Mouse (Mus musculus): Measurements from ENCODE around the gene Ppp1r15a. TPM values are rescaled to one million over a fixed set of nuclear protein-coding genes. Genes with fewer than 3 reads are reported as not detected.
A peak's percentile ranks its signal among the peaks of the same experiment; 100 is the strongest.
"Not testable (repeated sequence)": the region's sequence is repeated elsewhere in the genome, so short reads cannot be mapped to it uniquely, and the experiment has no call there.

Ppp1r15a gene
- polyA plus RNA-seq, 1 experiment: 19.9 TPM

DNA sequence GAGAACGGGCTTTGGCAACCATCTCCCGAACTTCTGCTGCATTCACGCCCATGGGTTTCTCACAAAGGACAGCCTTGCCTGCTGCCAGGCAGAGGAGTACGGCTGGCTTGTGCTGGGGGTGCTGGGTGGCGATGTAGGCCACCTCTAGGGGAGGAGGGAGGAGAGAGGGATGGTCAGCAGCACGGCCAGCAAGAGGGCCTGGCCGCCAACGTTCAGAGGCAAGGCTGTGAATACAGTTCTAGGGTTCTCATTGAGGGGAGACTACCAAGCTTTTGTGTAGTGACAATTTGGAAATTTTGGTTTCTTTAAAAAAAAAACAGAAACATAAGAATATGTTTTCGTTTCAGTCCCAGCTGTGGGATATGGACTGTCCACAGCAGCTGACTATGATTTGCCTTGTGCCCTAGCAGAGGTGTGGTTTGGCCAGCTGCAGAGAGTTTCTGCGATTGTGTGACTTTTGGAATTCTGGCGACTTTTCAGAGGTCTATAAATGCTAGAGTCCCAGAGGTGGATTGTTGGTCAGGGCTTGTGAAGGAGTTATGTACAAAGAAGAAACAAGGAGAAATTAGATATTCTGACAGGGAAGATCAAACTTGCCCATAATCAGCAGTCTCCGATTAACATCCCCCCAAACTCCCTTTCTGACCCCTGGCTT is 39.2 kb downstream of the Ppp1r15a start, which contains the start of gene Gm45808:
TSS of gene Gm45808 (minus strand) at position 51 of the 655 bp plus-strand sequence.
- no peak for DNase-seq (ENCODE audit: extremely low spot score in 1 of 2, low spot score in 1 of 2)

DNA sequence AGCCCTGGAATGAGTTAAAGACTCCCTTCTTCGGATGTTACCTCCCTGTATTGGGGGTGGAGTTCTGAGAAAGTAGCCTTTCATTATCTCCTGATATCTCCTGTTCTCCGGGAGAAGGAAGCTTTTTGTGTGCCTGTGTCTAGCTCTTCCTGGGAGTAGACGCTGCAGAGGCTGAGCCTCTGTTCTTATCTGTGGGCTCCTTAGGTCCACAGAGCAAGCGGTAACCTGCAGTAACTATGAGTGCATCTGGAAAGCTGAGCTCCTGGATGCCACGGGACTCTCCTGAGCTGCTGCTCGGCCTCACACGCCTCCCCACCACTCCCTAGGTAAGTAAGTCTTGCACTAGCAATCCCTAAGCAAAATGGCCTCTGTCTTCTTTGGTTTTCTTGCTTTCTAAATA is 39.9 kb downstream of the Ppp1r15a start:
- DNase-seq (ENCODE audit: extremely low spot score in 1 of 2, low spot score in 1 of 2): no peak

DNA sequence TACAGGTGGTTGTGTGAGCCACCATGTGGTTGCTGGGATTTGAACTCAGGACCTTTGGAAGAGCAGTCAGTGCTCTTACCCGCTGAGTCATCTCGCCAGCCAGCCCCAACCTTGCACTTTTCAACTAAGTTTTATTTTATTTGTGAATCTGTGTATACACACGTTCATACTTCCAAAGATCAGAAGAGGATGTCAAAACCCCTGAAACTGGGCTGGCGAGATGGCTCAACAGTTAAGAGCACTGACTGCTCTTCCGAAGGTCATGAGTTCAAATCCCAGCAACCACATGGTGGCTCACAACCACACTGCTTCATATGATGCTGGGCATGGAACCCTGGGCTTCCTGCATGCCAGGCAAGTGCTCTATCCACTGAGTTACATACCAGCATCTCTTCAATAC is 41.1 kb downstream of the Ppp1r15a start:
- not testable (repeated sequence) for DNase-seq (ENCODE audit: extremely low spot score in 1 of 2, low spot score in 1 of 2)

DNA sequence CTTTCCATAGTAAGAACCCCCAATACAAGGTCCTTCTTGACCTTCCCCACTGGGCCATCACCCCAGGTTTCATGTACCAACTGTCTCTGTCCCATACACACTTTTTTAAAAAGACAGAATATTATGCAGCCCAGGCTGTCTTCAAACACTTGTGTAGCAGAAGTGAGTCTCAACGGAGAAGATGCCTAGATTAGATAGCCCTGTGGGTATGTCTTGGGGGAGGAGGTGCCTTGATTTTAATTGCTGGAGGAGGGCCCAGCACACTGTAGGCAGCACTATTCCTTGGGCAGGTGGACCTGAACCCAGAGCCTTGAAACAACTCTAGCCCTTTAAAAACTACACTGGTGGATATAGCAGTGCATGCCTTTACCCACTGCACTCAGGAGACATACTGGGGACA is 43.9 kb downstream of the Ppp1r15a start:
- DNase-seq (ENCODE audit: extremely low spot score in 1 of 2, low spot score in 1 of 2): no peak

DNA sequence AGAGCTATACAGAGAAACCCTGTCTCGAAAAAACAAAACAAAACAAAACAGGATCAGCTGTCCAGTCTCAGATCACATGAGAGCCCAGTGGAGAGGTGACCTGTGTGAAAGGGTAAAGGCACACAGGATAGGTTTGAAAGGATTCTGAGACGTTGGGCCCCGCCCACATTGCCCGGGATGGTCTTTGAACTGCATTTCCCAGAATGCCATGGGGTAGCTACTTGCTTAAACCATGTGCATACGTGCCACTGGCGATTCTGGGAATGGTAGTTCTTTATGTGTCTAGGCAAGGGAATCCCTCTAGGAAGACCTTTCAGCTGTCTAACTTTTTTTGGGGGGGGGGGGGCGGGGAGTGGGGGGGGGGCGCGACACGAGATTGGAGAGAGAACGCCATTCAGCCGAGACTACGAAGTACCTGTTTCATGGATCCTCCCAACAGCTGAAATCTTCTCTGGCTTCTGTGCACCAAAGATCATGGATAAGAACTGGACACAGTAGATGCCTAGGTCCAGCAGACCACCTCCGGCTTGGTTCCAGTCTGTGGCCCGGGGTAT is 44.6 kb downstream of the Ppp1r15a start, which contains the start of gene Tulp2:
TSS of gene Tulp2 (plus strand) at position 504 of the 554 bp plus-strand sequence.
- peak; percentile 59 to 77 for DNase-seq (ENCODE audit: extremely low spot score in 1 of 2, low spot score in 1 of 2)

DNA sequence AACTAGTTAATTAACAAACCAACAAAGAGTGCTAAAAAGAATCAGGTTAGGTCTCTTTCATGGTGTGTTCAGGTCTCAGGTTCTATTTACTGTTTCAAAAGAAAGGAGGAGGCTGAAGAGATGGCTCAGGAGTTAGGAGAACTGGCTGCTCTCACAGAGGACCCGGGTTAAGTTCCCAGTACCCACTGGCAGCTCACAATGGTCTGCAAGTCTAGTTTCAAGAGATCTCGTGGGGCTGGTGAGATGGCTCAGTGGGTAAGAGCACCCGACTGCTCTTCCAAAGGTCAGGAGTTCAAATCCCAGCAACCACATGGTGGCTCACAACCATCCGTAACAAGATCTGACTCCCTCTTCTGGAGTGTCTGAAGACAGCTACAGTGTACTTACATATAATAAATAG is 45.8 kb downstream of the Ppp1r15a start:
- DNase-seq (ENCODE audit: extremely low spot score in 1 of 2, low spot score in 1 of 2): not testable (repeated sequence)

DNA sequence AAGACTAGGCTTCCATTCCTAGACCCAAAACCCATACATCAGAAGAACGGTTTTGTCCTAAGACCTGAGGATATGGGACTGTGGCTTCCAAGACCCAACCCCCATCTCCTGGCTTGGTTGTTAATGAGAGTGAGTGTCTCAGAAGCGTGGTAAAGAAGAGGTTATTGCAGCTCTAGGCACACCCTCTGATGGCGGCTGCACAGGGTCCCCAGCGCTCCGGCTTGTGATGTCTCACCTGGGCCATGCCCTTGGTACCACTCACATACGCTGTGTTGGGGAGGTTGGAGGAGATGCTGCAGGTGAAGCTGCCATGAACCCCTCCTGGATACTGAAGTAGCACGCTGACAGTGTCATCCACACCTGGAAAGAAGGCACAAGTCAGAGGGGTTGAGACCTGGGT is 47.3 kb downstream of the Ppp1r15a start:
- no peak for DNase-seq (ENCODE audit: extremely low spot score in 1 of 2, low spot score in 1 of 2)

DNA sequence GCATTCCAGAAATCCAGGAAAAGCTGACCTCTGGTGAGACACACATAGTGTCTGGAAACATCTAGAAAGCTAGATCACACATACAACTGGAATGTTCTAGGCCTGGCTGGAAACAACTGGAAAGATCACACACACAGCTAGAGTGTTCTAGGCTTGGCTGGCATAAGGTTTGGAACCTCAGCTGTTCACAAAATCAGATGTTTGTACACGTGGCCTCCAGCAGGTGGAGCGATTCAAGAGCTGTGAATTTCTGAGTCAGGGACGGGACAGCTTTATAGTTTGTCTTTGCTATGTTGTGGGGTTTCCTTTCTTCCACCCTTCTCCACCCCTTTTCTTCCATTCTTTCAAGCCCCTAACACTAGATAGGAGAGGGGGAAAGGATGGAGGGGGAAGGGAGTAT is 49.1 kb downstream of the Ppp1r15a start:
- peak in 1 of 2 experiments; percentile 72 for DNase-seq (ENCODE audit: extremely low spot score in 1 of 2, low spot score in 1 of 2)

DNA sequence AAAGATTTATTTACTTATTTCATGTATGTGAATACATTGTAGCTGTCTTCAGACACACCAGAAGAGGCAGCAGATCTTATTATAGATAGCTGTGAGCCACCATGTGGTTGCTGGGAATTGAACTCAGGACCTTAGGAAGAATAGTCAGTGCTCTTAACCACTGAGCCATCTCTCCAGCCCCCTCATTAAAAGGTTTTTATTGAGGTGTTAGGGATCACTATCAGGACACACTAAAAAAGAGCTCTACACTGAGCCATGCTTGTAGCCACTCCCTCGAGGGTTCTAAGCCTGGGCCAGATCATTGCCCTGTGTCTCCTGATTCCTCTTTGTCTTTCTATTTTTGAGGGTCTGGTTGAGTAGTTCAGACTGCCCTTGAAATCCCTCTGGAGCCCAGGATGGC is 49.6 kb downstream of the Ppp1r15a start:
- DNase-seq (ENCODE audit: extremely low spot score in 1 of 2, low spot score in 1 of 2): no peak

DNA sequence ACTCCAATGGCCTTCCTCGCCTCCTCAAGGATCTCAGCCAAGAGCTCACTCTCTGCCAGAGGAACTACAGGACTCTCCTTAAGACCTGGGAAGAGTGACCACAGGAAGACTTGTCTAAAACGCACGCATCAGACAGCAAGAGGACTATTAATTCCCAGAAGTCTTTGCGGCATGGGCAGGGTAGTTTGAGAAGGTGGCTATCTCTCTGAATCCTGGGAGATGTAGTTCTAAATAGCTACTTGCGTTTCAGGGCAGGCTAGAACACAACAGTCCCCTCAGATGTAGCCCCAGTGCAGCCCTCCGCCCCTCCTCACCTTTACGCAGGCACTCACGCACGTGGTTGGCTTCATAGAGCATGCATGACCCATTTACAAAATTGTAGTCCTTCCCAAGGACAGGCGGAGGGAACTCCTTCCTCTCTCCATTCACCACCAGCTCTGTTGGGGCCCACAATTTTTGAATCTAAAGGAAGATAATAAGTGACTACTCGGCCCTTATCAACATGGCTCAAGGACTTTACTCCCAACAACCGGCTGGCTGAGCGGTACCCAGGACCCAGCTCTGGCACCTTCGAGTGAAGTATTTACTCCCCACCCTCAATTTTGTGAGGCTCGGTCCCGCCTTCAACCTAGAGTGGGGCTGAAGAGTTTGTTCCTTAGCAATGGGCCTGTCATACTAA is 50.6 kb downstream of the Ppp1r15a start:
- DNase-seq (ENCODE audit: extremely low spot score in 1 of 2, low spot score in 1 of 2): no peak

Other genes with a start within 250 kb of the Ppp1r15a start
- 0.20 and 0.29 TPM in 2 replicates for gene Slc6a21, start 248.8 kb downstream of the Ppp1r15a start, polyA plus RNA-seq (2012; rRNA removed)
- 22.6 and 24.5 TPM in 2 replicates for gene Trpm4, start 192.5 kb downstream of the Ppp1r15a start, polyA plus RNA-seq (2012; rRNA removed)
- gene Hrc, start 191.0 kb downstream of the Ppp1r15a start, polyA plus RNA-seq (2012; rRNA removed): 0.60 and 0.61 TPM in 2 replicates
- gene Ppfia3, start 159.2 kb downstream of the Ppp1r15a start, polyA plus RNA-seq (2012; rRNA removed): 114 and 126 TPM in 2 replicates
- gene Lin7b, start 155.7 kb downstream of the Ppp1r15a start, polyA plus RNA-seq (2012; rRNA removed): 241 and 267 TPM in 2 replicates
- 854 and 909 TPM in 2 replicates for gene Snrnp70, start 130.5 kb downstream of the Ppp1r15a start, polyA plus RNA-seq (2012; rRNA removed)
- gene Kcna7, start 120.6 kb downstream of the Ppp1r15a start, polyA plus RNA-seq (2012; rRNA removed): 0.06 TPM in 1 of 2 replicates, not detected in the other
- gene Ntf5, start 112.6 kb downstream of the Ppp1r15a start, polyA plus RNA-seq (2012; rRNA removed): 0.12 and 0.23 TPM in 2 replicates
- gene Lhb, start 105.4 kb downstream of the Ppp1r15a start, polyA plus RNA-seq (2012; rRNA removed): not detected in 2 replicates
- gene Gys1, start 91.4 kb downstream of the Ppp1r15a start, polyA plus RNA-seq (2012; rRNA removed): 20.5 and 20.9 TPM in 2 replicates
- 46.9 and 47.2 TPM in 2 replicates for gene Ruvbl2, start 88.2 kb downstream of the Ppp1r15a start, polyA plus RNA-seq (2012; rRNA removed)
- 647 and 719 TPM in 2 replicates for gene Ftl1, start 66.4 kb downstream of the Ppp1r15a start, polyA plus RNA-seq (2012; rRNA removed)
- gene Bax, start 59.4 kb downstream of the Ppp1r15a start, polyA plus RNA-seq (2012; rRNA removed): 108 and 110 TPM in 2 replicates
- gene Tulp2, start 44.4 kb downstream of the Ppp1r15a start, polyA plus RNA-seq (2012; rRNA removed): 0.12 and 0.17 TPM in 2 replicates
- 0.23 TPM in 1 of 2 replicates, not detected in the other for gene Gm45808, start 39.5 kb downstream of the Ppp1r15a start, polyA plus RNA-seq (2012; rRNA removed)
- 8.0 and 8.8 TPM in 2 replicates for gene Dhdh, start 37.5 kb downstream of the Ppp1r15a start, polyA plus RNA-seq (2012; rRNA removed)
- gene Nucb1, start 15.9 kb downstream of the Ppp1r15a start, polyA plus RNA-seq (2012; rRNA removed): 88.5 and 103 TPM in 2 replicates
- 5.4 and 8.5 TPM in 2 replicates for gene Plekha4, start 62 bp upstream of the Ppp1r15a start, polyA plus RNA-seq (2012; rRNA removed)
- gene Hsd17b14, start 28.6 kb upstream of the Ppp1r15a start, polyA plus RNA-seq (2012; rRNA removed): 0.34 and 0.53 TPM in 2 replicates
- gene Bcat2, start 43.9 kb upstream of the Ppp1r15a start, polyA plus RNA-seq (2012; rRNA removed): 22.6 and 23.2 TPM in 2 replicates
- gene Fgf21, start 89.2 kb upstream of the Ppp1r15a start, polyA plus RNA-seq (2012; rRNA removed): not detected in 2 replicates
- gene Fut1, start 91.0 kb upstream of the Ppp1r15a start, polyA plus RNA-seq (2012; rRNA removed): 0.08 TPM in 2 replicates
- gene Izumo1, start 95.5 kb upstream of the Ppp1r15a start, polyA plus RNA-seq (2012; rRNA removed): 0.08 and 0.10 TPM in 2 replicates
- gene Rasip1, start 101.2 kb upstream of the Ppp1r15a start, polyA plus RNA-seq (2012; rRNA removed): 7.2 and 7.3 TPM in 2 replicates
- 5.9 and 6.6 TPM in 2 replicates for gene Mamstr, start 113.7 kb upstream of the Ppp1r15a start, polyA plus RNA-seq (2012; rRNA removed)
- 0.13 and 0.16 TPM in 2 replicates for gene Fut2, start 140.1 kb upstream of the Ppp1r15a start, polyA plus RNA-seq (2012; rRNA removed)
- gene Ntn5, start 157.8 kb upstream of the Ppp1r15a start, polyA plus RNA-seq (2012; rRNA removed): 1.7 and 4.7 TPM in 2 replicates
- 1.4 TPM in 2 replicates for gene Sec1, start 168.1 kb upstream of the Ppp1r15a start, polyA plus RNA-seq (2012; rRNA removed)
- 283 and 318 TPM in 2 replicates for gene Car11, start 173.6 kb upstream of the Ppp1r15a start, polyA plus RNA-seq (2012; rRNA removed)
- 208 and 221 TPM in 2 replicates for gene Dbp, start 178.8 kb upstream of the Ppp1r15a start, polyA plus RNA-seq (2012; rRNA removed)
- 280 and 304 TPM in 2 replicates for gene Rpl18, start 189.2 kb upstream of the Ppp1r15a start, polyA plus RNA-seq (2012; rRNA removed)
- 22.4 and 23.3 TPM in 2 replicates for gene Sphk2, start 191.7 kb upstream of the Ppp1r15a start, polyA plus RNA-seq (2012; rRNA removed)
- 0.18 and 0.21 TPM in 2 replicates for gene Fam83e, start 194.9 kb upstream of the Ppp1r15a start, polyA plus RNA-seq (2012; rRNA removed)
- gene Spaca4, start 199.5 kb upstream of the Ppp1r15a start, polyA plus RNA-seq (2012; rRNA removed): not detected in 2 replicates